Mouse (Mus musculus) midbrain, embryonic 12.5 days (tissue): ENCODE results near the gene Hist1h1d. TPM values are rescaled to one million over a fixed set of nuclear protein-coding genes. Genes with fewer than 3 reads are reported as not detected.
A peak's percentile ranks its signal among the peaks of the same experiment; 100 is the strongest.

ENCODE experiments used
- ATAC-seq: fragments of 200-750 bp; cut with Nextera tagmentation; 2 replicates; pipeline ENCODE4 v1.8.0; 2017; ENCODE audit warnings: low read depth, moderate TSS enrichment, moderate library complexity; ENCODE audit not compliant: low FRiP score
- H3K27ac ChIP-seq: fragments of 300-500 bp; sonication (generic); replicated peaks from 2 replicates; pipeline ENCODE4 v1.5.1; 2016; ENCODE audit warnings: mild to moderate bottlenecking
- H3K27me3 ChIP-seq: fragments of 300-500 bp; sonication (generic); 2 replicates; pipeline ENCODE4 v1.6.1; 2016; ENCODE audit warnings: mild to moderate bottlenecking
- H3K36me3 ChIP-seq: fragments of 300-500 bp; sonication (generic); 2 replicates; pipeline ENCODE4 v1.6.1; 2016
- H3K4me1 ChIP-seq: fragments of 300-500 bp; sonication (generic); 2 replicates; pipeline ENCODE4 v1.6.1; 2016
- H3K4me2 ChIP-seq: fragments of 300-500 bp; sonication (generic); replicated peaks from 2 replicates; pipeline ENCODE4 v1.6.1; 2016; ENCODE audit warnings: mild to moderate bottlenecking, moderate library complexity
- H3K4me3 ChIP-seq: fragments of 300-500 bp; sonication (generic); 2 replicates; pipeline ENCODE4 v1.5.1; 2016; ENCODE audit warnings: mild to moderate bottlenecking
- H3K9ac ChIP-seq: fragments of 300-500 bp; sonication (generic); replicated peaks from 2 replicates; pipeline ENCODE4 v1.6.1; 2016; ENCODE audit warnings: mild to moderate bottlenecking, moderate library complexity
- H3K9me3 ChIP-seq: fragments of 300-500 bp; sonication (generic); 2 replicates; pipeline ENCODE4 v1.6.1; 2016; ENCODE audit warnings: mild to moderate bottlenecking
- WGBS: fragments of 180-500 bp; shearing (Covaris S2); methylation state at CpG from one replicate; pipeline ENCODE4 v1.1.7; 2016; 5-methylcytosine and 5-hydroxymethylcytosine counted together
- polyA plus RNA-seq: library from polyadenylated mRNA; unstranded; fragments of >200 nt; fragmentation: Nextera tagmentation; extraction: Ambion mirVana; gene quantifications from 2 replicates; pipeline ENCODE4 v1.2.1, GENCODE M21; 2016

The Hist1h1d gene
- polyA plus RNA-seq, 1 experiment from 2014 or later: 0.45 TPM

- Histone ChIP-seq H3K4me1 (peaks cover 5% of the 10 kb centered on the region; the same call in 1 of the 2 replicates), H3K9me3 (no peaks in the 10 kb centered on the region), H3K4me3 (peak overlapping the region; percentile 49), H3K27me3 (no peaks in the 10 kb centered on the region), H3K36me3 (no peaks in the 10 kb centered on the region), H3K4me2 (peak overlapping the region; percentile 58), H3K9ac (no peak overlapping the region), H3K27ac (no peak overlapping the region)
- ATAC-seq: no peak
- WGBS: under 1% methylated on average over 6 of the region's 6 CpGs
Observed at GRCm38 (mm10) chr13:23518295-23518603, 34.8 kb upstream of the Hist1h1d start.

- H3K9ac ChIP-seq: no peak overlapping the region
- 0% methylated on average over 6 of the region's 6 CpGs for WGBS
- H3K9me3 ChIP-seq: no peaks in the 10 kb centered on the region
- H3K27me3 ChIP-seq: no peaks in the 10 kb centered on the region
- no peak for ATAC-seq
- peak overlapping the region; percentile 58 for H3K4me2 ChIP-seq
- H3K4me3 ChIP-seq: peak overlapping the region; percentile 49
- no peak overlapping the region for H3K27ac ChIP-seq
- H3K4me1 ChIP-seq: peaks cover 5% of the 10 kb centered on the region; the same call in 1 of the 2 replicates
- H3K36me3 ChIP-seq: no peaks in the 10 kb centered on the region
Observed at GRCm38 (mm10) chr13:23518885-23519284, 34.2 kb upstream of the Hist1h1d start.

- Histone ChIP-seq H3K4me3 (peak overlapping the region; percentile 49), H3K4me1 (peaks cover 5% of the 10 kb centered on the region; the same call in 1 of the 2 replicates), H3K4me2 (peak overlapping the region; percentile 58), H3K27me3 (no peaks in the 10 kb centered on the region), H3K9me3 (no peaks in the 10 kb centered on the region), H3K36me3 (no peaks in the 10 kb centered on the region), H3K9ac (no peak overlapping the region), H3K27ac (no peak overlapping the region)
- 2% methylated on average over 10 of the region's 10 CpGs for WGBS
- ATAC-seq: peak; percentile 20; the same call in 1 of the 2 replicates
Observed at GRCm38 (mm10) chr13:23519416-23519815, 33.6 kb upstream of the Hist1h1d start.

- Histone ChIP-seq H3K27me3 (no peaks in the 10 kb centered on the region), H3K36me3 (no peaks in the 10 kb centered on the region), H3K4me1 (peaks cover 8% of the 10 kb centered on the region), H3K9ac (no peak overlapping the region), H3K9me3 (no peaks in the 10 kb centered on the region), H3K4me2 (0 out of 2 replicates have a peak overlapping the region, but pooled peaks have one; percentile 13), H3K4me3 (no peak overlapping the region), H3K27ac (no peak overlapping the region)
- ATAC-seq: no peak
- 3% methylated on average over 14 of the region's 14 CpGs for WGBS
Observed at GRCm38 (mm10) chr13:23521703-23522102, 31.4 kb upstream of the Hist1h1d start.

GRCm38 (mm10) chr13:23523976-23524375, 29.1 kb upstream of the Hist1h1d start:
- 54% methylated on average over 5 of the region's 5 CpGs for WGBS

GRCm38 (mm10) chr13:23524654-23525053, 28.4 kb upstream of the Hist1h1d start:
- Histone ChIP-seq H3K9ac (no peak overlapping the region), H3K4me3 (no peak overlapping the region), H3K4me1 (peaks cover 9% of the 10 kb centered on the region), H3K4me2 (0 out of 2 replicates have a peak overlapping the region, but pooled peaks have one; percentile 19), H3K27me3 (no peaks in the 10 kb centered on the region), H3K27ac (no peak overlapping the region), H3K9me3 (no peaks in the 10 kb centered on the region), H3K36me3 (no peaks in the 10 kb centered on the region)
- 8% methylated on average over 5 of the region's 5 CpGs for whole genome bisulfite sequencing
- peak; percentile 36; the same call in 1 of the 2 replicates for ATAC-seq

More at GRCm38 (mm10) chr13:23523976-23524375, 29.1 kb upstream of the Hist1h1d start:
- ATAC-seq: no peak
- Histone ChIP-seq H3K9ac (no peak overlapping the region), H3K4me2 (no peak overlapping the region), H3K27ac (no peak overlapping the region), H3K4me1 (peaks cover 9% of the 10 kb centered on the region), H3K9me3 (no peaks in the 10 kb centered on the region), H3K4me3 (no peak overlapping the region), H3K27me3 (no peaks in the 10 kb centered on the region), H3K36me3 (no peaks in the 10 kb centered on the region)

GRCm38 (mm10) chr13:23525901-23526300, 27.2 kb upstream of the Hist1h1d start:
- peak overlapping the region; percentile 42 for H3K4me3 ChIP-seq
- H3K36me3 ChIP-seq: no peaks in the 10 kb centered on the region
- no peak overlapping the region for H3K27ac ChIP-seq
- no peaks in the 10 kb centered on the region for H3K27me3 ChIP-seq
- H3K9ac ChIP-seq: no peak overlapping the region
- peak overlapping the region; percentile 50 for H3K4me2 ChIP-seq
- H3K9me3 ChIP-seq: no peaks in the 10 kb centered on the region
- no peak for ATAC-seq
- WGBS: 3% methylated on average over 10 of the region's 10 CpGs
- H3K4me1 ChIP-seq: peaks cover 13% of the 10 kb centered on the region

GRCm38 (mm10) chr13:23526312-23526711, 26.8 kb upstream of the Hist1h1d start:
- peak overlapping the region; percentile 42 for H3K4me3 ChIP-seq
- no peaks in the 10 kb centered on the region for H3K9me3 ChIP-seq
- H3K4me2 ChIP-seq: peak overlapping the region; percentile 50
- H3K27me3 ChIP-seq: no peaks in the 10 kb centered on the region
- under 1% methylated on average over 17 of the region's 17 CpGs for WGBS
- ATAC-seq: peak; percentile 35; the same call in 1 of the 2 replicates
- peak overlapping the region; percentile 56 for H3K9ac ChIP-seq
- H3K4me1 ChIP-seq: peaks cover 13% of the 10 kb centered on the region
- H3K36me3 ChIP-seq: no peaks in the 10 kb centered on the region
- peak overlapping the region; percentile 63; the same call in 1 of the 2 replicates for H3K27ac ChIP-seq

- peak overlapping the region; percentile 1; the same call in 1 of the 2 replicates for H3K4me2 ChIP-seq
- WGBS: 81% methylated on average over 5 of the region's 5 CpGs
- no peak for ATAC-seq
- H3K36me3 ChIP-seq: no peaks in the 10 kb centered on the region
- no peak overlapping the region for H3K27ac ChIP-seq
- no peaks in the 10 kb centered on the region for H3K27me3 ChIP-seq
- peaks cover 29% of the 10 kb centered on the region for H3K4me1 ChIP-seq
- H3K4me3 ChIP-seq: no peak overlapping the region
- no peaks in the 10 kb centered on the region for H3K9me3 ChIP-seq
- H3K9ac ChIP-seq: no peak overlapping the region
Observed at GRCm38 (mm10) chr13:23529005-23529404, 24.1 kb upstream of the Hist1h1d start.

- Histone ChIP-seq H3K9ac (peak overlapping the region; percentile 81), H3K4me2 (peak overlapping the region; percentile 66), H3K27me3 (no peaks in the 10 kb centered on the region), H3K4me3 (peak overlapping the region; percentile 56), H3K27ac (peak overlapping the region; percentile 97; the same call in 1 of the 2 replicates), H3K9me3 (no peaks in the 10 kb centered on the region), H3K36me3 (no peaks in the 10 kb centered on the region), H3K4me1 (peaks cover 33% of the 10 kb centered on the region)
- WGBS: 39% methylated on average over 2 of the region's 2 CpGs
- no peak for ATAC-seq
Observed at GRCm38 (mm10) chr13:23529480-23530165, 23.4 kb upstream of the Hist1h1d start.

GRCm38 (mm10) chr13:23530181-23530900, 22.7 kb upstream of the Hist1h1d start:
- Histone ChIP-seq H3K4me3 (peak overlapping the region; percentile 56), H3K36me3 (no peaks in the 10 kb centered on the region), H3K27ac (peak overlapping the region; percentile 97), H3K4me1 (peaks cover 31% of the 10 kb centered on the region), H3K9ac (peak overlapping the region; percentile 81), H3K27me3 (no peaks in the 10 kb centered on the region), H3K9me3 (no peaks in the 10 kb centered on the region), H3K4me2 (peak overlapping the region; percentile 66)
- ATAC-seq: no peak
- under 1% methylated on average over 20 of the region's 20 CpGs for WGBS
